In the genomic region with DNA sequence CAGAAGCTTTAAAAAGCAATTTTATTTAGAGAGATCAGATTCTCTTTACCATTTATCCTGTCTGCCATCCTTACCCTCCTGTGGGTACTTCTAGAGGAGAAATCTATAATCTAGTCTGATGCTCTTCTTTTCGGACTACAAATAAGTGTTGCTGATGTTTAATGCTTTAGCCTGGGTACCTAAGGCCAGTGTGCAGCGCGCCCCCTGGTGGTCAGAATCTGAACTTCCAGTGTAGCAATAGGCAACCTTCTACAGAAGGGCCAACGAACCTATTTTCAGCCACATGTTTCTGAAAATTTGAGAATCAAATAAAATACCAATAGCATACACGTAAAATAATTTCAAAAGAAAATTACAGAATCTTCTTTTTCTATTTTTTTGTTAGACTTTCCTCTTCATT, we compare ENCODE assay signal across 7 mouse cellular contexts. TPM values are rescaled to one million over a fixed set of nuclear protein-coding genes. Genes with fewer than 3 reads are reported as not detected.
A peak's percentile ranks its signal among the peaks of the same experiment; 100 is the strongest.
DNase-seq lines count a peak whose midpoint lies in the region; ATAC-seq and TF ChIP-seq lines count a peak whose summit lies in the region.

No protein-coding gene starts in this region.

- no peaks in the 10 kb centered on the region for H3K9me3 ChIP-seq in E14TG2a.4 (ENCODE audit: low read length)

- DNase-seq in A20 (ENCODE audit: low read depth, low spot score): peak; percentile 14
- DNase-seq in cerebellum, adult 8-10 months: peak; percentile 35
- peak; percentile 89 for DNase-seq in gastrocnemius, postnatal 10 days
- DNase-seq in layer of hippocampus, adult 9-11 months: peak; percentile 48
- peak; percentile 34 to 56 for DNase-seq in spleen, postnatal 14 days (ENCODE audit: low spot score in 2 of 2)

- H3K4me1 ChIP-seq in E14TG2a.4 (replicated peaks; ENCODE audit: low read depth, low read length): no peaks in the 10 kb centered on the region

- ATAC-seq in megakaryocyte, adult 5-6 weeks (ENCODE audit: poor library complexity, severe bottlenecking): peak; percentile 89

- TF ChIP-seq CTCF in E14TG2a.4 (conservative IDR thresholded peaks at IDR 0.05; ENCODE audit: low read length): peak; percentile 79

- no peaks in the 10 kb centered on the region for H3K36me3 ChIP-seq in E14TG2a.4 (ENCODE audit: insufficient read depth, low read length)

- H3K27me3 ChIP-seq in E14TG2a.4 (ENCODE audit: insufficient read depth, low read length): no peaks in the 10 kb centered on the region

- no peak overlapping the region for H3K4me3 ChIP-seq in E14TG2a.4 (replicated peaks; ENCODE audit: low read length)

RNA-seq across cellular contexts. Expression of a gene that starts 13.0 kb away (rescaled TPM):
- total RNA-seq in gastrocnemius, postnatal 10 days (2021): 10 to 100 TPM; 12.9 to 13.9 TPM
- total RNA-seq in megakaryocyte, adult 5-6 weeks (2015): 794 and 848 TPM in 2 replicates
- 656 and 657 TPM in 2 replicates for total RNA-seq in megakaryocyte, adult 5-6 weeks (2017)

Comparison
In these comparisons a context has a peak if more than half of its experiments do, and no peak if none do; other contexts are left out.
1. DNase-seq: peak in every context shown above with its lines; median percentile 89 in gastrocnemius, postnatal 10 days; 48 in layer of hippocampus, adult 9-11 months; 45 in spleen, postnatal 14 days; 35 in cerebellum, adult 8-10 months; 14 in A20.
2. RNA of a gene that starts 13.0 kb away (total RNA-seq): 656 to 848 TPM in megakaryocyte, adult 5-6 weeks; 12.9 to 13.9 TPM in gastrocnemius, postnatal 10 days; every median in the first group is over 10 times any median in the second.